Mouse (Mus musculus): ENCODE measurements around the gene Fkbpl. TPM values are rescaled to one million over a fixed set of nuclear protein-coding genes. Genes with fewer than 3 reads are reported as not detected.

The Fkbpl gene
- polyA plus RNA-seq, 1 experiment = 2.9 TPM

- WGBS = 10% methylated on average over 32 of the region's 32 CpGs
- TF ChIP-seq POLR2A (IDR thresholded peaks at IDR 0.05; ENCODE audit: borderline replicate concordance, extremely low read depth, low read depth, low read length) = no peak
- TF ChIP-seq CTCF (IDR thresholded peaks at IDR 0.05; ENCODE audit: insufficient read depth, low read length) = no peak
- no peak for DNase-seq
- peaks cover 12% of the 10 kb centered on the region for H3K4me1 ChIP-seq (ENCODE audit: control insufficient read depth, insufficient read depth, low read length)
- H3K4me3 ChIP-seq (replicated peaks; ENCODE audit: extremely low read depth, low read depth, low read length) = peak overlapping the region; percentile 96
These were observed 38.2 kb upstream of the Fkbpl start for GRCm38 (mm10) chr17:34606186-34607039.

- Histone ChIP-seq H3K4me3 (replicated peaks; ENCODE audit: extremely low read depth, low read depth, low read length) (no peak overlapping the region), H3K4me1 (ENCODE audit: control insufficient read depth, insufficient read depth, low read length) (peaks cover 10% of the 10 kb centered on the region)
- no peak for DNase-seq
- TF ChIP-seq POLR2A (IDR thresholded peaks at IDR 0.05; ENCODE audit: borderline replicate concordance, extremely low read depth, low read depth, low read length) = no peak
- no peak for TF ChIP-seq CTCF (IDR thresholded peaks at IDR 0.05; ENCODE audit: insufficient read depth, low read length)
- WGBS = 71% methylated on average over 7 of the region's 7 CpGs
These were observed 36.6 kb upstream of the Fkbpl start for GRCm38 (mm10) chr17:34607997-34608396.

GRCm38 (mm10) chr17:34611050-34611449, 33.5 kb upstream of the Fkbpl start:
- no peak overlapping the region for H3K4me3 ChIP-seq (replicated peaks; ENCODE audit: extremely low read depth, low read depth, low read length)
- whole genome bisulfite sequencing = 90% methylated on average over 8 of the region's 8 CpGs
- peaks cover 6% of the 10 kb centered on the region; the same call in 1 of the 2 replicates for H3K4me1 ChIP-seq (ENCODE audit: control insufficient read depth, insufficient read depth, low read length)
- DNase-seq = no peak
- TF ChIP-seq POLR2A (IDR thresholded peaks at IDR 0.05; ENCODE audit: borderline replicate concordance, extremely low read depth, low read depth, low read length) (no peak), CTCF (IDR thresholded peaks at IDR 0.05; ENCODE audit: insufficient read depth, low read length) (no peak)

GRCm38 (mm10) chr17:34613054-34613645, 31.4 kb upstream of the Fkbpl start:
- TF ChIP-seq POLR2A (IDR thresholded peaks at IDR 0.05; ENCODE audit: borderline replicate concordance, extremely low read depth, low read depth, low read length) = no peak
- Histone ChIP-seq H3K4me1 (ENCODE audit: control insufficient read depth, insufficient read depth, low read length) (no peaks in the 10 kb centered on the region), H3K4me3 (replicated peaks; ENCODE audit: extremely low read depth, low read depth, low read length) (no peak overlapping the region)
- 75% methylated on average over 10 of the region's 11 CpGs for WGBS
- DNase-seq = no peak

GRCm38 (mm10) chr17:34613830-34614229, 30.7 kb upstream of the Fkbpl start:
- no peak for TF ChIP-seq CTCF (IDR thresholded peaks at IDR 0.05; ENCODE audit: insufficient read depth, low read length)
- H3K4me3 ChIP-seq (replicated peaks; ENCODE audit: extremely low read depth, low read depth, low read length) = no peak overlapping the region
- WGBS = 94% methylated on average over 10 of the region's 10 CpGs
- H3K4me1 ChIP-seq (ENCODE audit: control insufficient read depth, insufficient read depth, low read length) = no peaks in the 10 kb centered on the region
- no peak for DNase-seq

- WGBS = 64% methylated on average over 6 of the region's 6 CpGs
- DNase-seq = no peak
- H3K4me1 ChIP-seq (ENCODE audit: control insufficient read depth, insufficient read depth, low read length) = no peaks in the 10 kb centered on the region
- TF ChIP-seq POLR2A (IDR thresholded peaks at IDR 0.05; ENCODE audit: borderline replicate concordance, extremely low read depth, low read depth, low read length) (no peak), CTCF (IDR thresholded peaks at IDR 0.05; ENCODE audit: insufficient read depth, low read length) (no peak)
- no peak within 1 kb of the TSS for H3K4me3 ChIP-seq (replicated peaks; ENCODE audit: extremely low read depth, low read depth, low read length)
These were observed 28.7 kb upstream of the Fkbpl start, which contains the start of gene Egfl8 for GRCm38 (mm10) chr17:34615871-34616270. TSS of gene Egfl8 (minus strand) at chr17:34615971.

GRCm38 (mm10) chr17:34618999-34619398, 25.6 kb upstream of the Fkbpl start:
- TF ChIP-seq POLR2A (IDR thresholded peaks at IDR 0.05; ENCODE audit: borderline replicate concordance, extremely low read depth, low read depth, low read length) (no peak), CTCF (IDR thresholded peaks at IDR 0.05; ENCODE audit: insufficient read depth, low read length) (peak; percentile 86)
- Histone ChIP-seq H3K4me3 (replicated peaks; ENCODE audit: extremely low read depth, low read depth, low read length) (no peak overlapping the region), H3K4me1 (ENCODE audit: control insufficient read depth, insufficient read depth, low read length) (no peaks in the 10 kb centered on the region)
- 9% methylated on average over 6 of the region's 6 CpGs for WGBS
- peak; percentile 76 for DNase-seq

- no peak for DNase-seq
These were observed 23.6 kb upstream of the Fkbpl start for GRCm38 (mm10) chr17:34621006-34621405.

GRCm38 (mm10) chr17:34623161-34623560, 21.4 kb upstream of the Fkbpl start:
- Histone ChIP-seq H3K4me3 (replicated peaks; ENCODE audit: extremely low read depth, low read depth, low read length) (no peak overlapping the region), H3K4me1 (ENCODE audit: control insufficient read depth, insufficient read depth, low read length) (peaks cover 6% of the 10 kb centered on the region)
- DNase-seq = no peak
- WGBS = 81% methylated on average over 9 of the region's 9 CpGs
- TF ChIP-seq POLR2A (IDR thresholded peaks at IDR 0.05; ENCODE audit: borderline replicate concordance, extremely low read depth, low read depth, low read length) (no peak), CTCF (IDR thresholded peaks at IDR 0.05; ENCODE audit: insufficient read depth, low read length) (no peak)

More at GRCm38 (mm10) chr17:34621006-34621405, 23.6 kb upstream of the Fkbpl start:
- Histone ChIP-seq H3K4me3 (replicated peaks; ENCODE audit: extremely low read depth, low read depth, low read length) (no peak overlapping the region), H3K4me1 (ENCODE audit: control insufficient read depth, insufficient read depth, low read length) (no peaks in the 10 kb centered on the region; the same call in 1 of the 2 replicates)
- no peak for TF ChIP-seq CTCF (IDR thresholded peaks at IDR 0.05; ENCODE audit: insufficient read depth, low read length)
- TF ChIP-seq POLR2A (IDR thresholded peaks at IDR 0.05; ENCODE audit: borderline replicate concordance, extremely low read depth, low read depth, low read length) = no peak
- WGBS = 81% methylated on average over 8 of the region's 8 CpGs

GRCm38 (mm10) chr17:34624981-34625380, 19.6 kb upstream of the Fkbpl start:
- Histone ChIP-seq H3K4me3 (replicated peaks; ENCODE audit: extremely low read depth, low read depth, low read length) (no peak overlapping the region), H3K4me1 (ENCODE audit: control insufficient read depth, insufficient read depth, low read length) (peaks cover 6% of the 10 kb centered on the region)
- DNase-seq = no peak
- no peak for TF ChIP-seq POLR2A (IDR thresholded peaks at IDR 0.05; ENCODE audit: borderline replicate concordance, extremely low read depth, low read depth, low read length)
- TF ChIP-seq CTCF (IDR thresholded peaks at IDR 0.05; ENCODE audit: insufficient read depth, low read length) = no peak
- WGBS = 88% methylated on average over 3 of the region's 3 CpGs
